In genomic region chr11:98504926-98505325, GRCm38 (mm10) we compare ENCODE assay signal across 1 mouse cellular context.
A peak's percentile ranks its signal among the peaks of the same experiment; 100 is the strongest.
TF ChIP-seq lines count a peak whose summit lies in the region.

No protein-coding gene starts in this region.

TF ChIP-seq in CH12.LX, 34 proteins besides CTCF, POLR2A, EP300 and RAD21 (continued from another document):
- TF ChIP-seq MEF2A (IDR thresholded peaks at IDR 0.05; ENCODE audit: borderline replicate concordance, low read depth, low read length): peak; percentile 81
- TF ChIP-seq MAFK (IDR thresholded peaks at IDR 0.05; ENCODE audit: insufficient replicate concordance, low read length): 0 out of 2 replicates have a peak, but pooled peaks have one; percentile 55
- no peak for TF ChIP-seq TBP (conservative IDR thresholded peaks at IDR 0.05; ENCODE audit: low read depth, low read length)
- TF ChIP-seq ETS1 (conservative IDR thresholded peaks at IDR 0.05; ENCODE audit: low read depth, low read length): peak; percentile 84
- peak; percentile 68 for TF ChIP-seq CHD2 (IDR thresholded peaks at IDR 0.05; ENCODE audit: low read length)
- TF ChIP-seq E2F4 (IDR thresholded peaks at IDR 0.05; ENCODE audit: insufficient replicate concordance, low read depth, low read length): peak; percentile 61; the same call in 1 of the 2 replicates
